ENCODE assay signal across 9 mouse cellular contexts in the genomic region with DNA sequence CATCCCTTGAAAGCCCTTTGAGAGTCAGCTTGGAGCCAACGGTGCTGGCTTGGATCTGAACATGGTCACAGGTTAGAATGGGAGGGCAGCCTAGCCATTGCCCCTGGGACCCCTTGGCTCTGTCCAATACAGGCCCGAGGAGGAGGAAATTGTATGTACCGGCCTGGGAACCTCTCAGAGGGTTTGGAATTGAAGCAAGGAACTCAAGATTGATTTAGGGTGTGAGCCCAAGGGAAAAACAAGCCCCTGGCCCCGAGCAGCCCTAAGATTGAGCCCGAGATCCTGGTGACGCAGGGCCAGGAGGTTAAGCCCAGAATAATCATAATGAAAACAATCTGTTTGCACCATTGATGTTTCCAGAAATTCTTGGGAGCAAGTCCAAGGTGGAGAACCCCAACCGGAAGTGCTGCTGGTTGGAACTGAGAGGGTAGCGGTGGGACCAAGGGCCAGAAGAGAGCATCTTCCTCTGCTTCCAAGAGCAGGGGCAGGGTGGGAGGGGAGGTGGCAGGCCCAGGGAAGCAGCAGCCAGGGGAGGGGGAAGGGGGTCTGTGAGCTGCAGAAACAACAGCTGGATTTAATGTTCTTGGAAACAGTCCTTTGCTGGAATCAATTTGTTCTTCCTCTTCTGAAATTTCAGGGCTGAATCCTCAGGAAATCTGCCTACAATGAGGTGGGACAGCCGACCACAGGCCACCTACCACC. TPM values are rescaled to one million over a fixed set of nuclear protein-coding genes. Genes with fewer than 3 reads are reported as not detected.
DNase-seq lines count a peak whose midpoint lies in the region; ATAC-seq and TF ChIP-seq lines count a peak whose summit lies in the region.
"Had no signal": no experiment of that assay in that cellular context is flagged by ENCODE, and none has a peak within 500 bp of the region (broad histone marks: within the 10 kb centered on the region; RNA-seq: fewer than 3 reads in every experiment).

No protein-coding gene starts in this region.

- H3K4me2 ChIP-seq in forebrain, embryonic 15.5 days (replicated peaks): no peak overlapping the region
- H3K4me2 ChIP-seq in lung, postnatal 0 days (replicated peaks; ENCODE audit: low read depth, low read length): no peak overlapping the region
- no peak overlapping the region for H3K4me2 ChIP-seq in forebrain, embryonic 11.5 days (ENCODE audit: low read depth, low read length, severe bottlenecking)
- no peak overlapping the region for H3K4me2 ChIP-seq in midbrain, embryonic 14.5 days (ENCODE audit: low read length)
- H3K4me2 ChIP-seq: forebrain, embryonic 13.5 days had no signal

- ATAC-seq in forebrain, embryonic 15.5 days (replicated peaks): no peak
- ATAC-seq in lung, postnatal 0 days: peak; percentile 70
- ATAC-seq in forebrain, embryonic 11.5 days (replicated peaks; ENCODE audit: low FRiP score): no peak
- ATAC-seq in midbrain, embryonic 14.5 days (ENCODE audit: low FRiP score, low TSS enrichment): no peak
- ATAC-seq: forebrain, embryonic 13.5 days had no signal

- no peak overlapping the region for H3K4me3 ChIP-seq in forebrain, embryonic 10.5 days
- no peak overlapping the region for H3K4me3 ChIP-seq in forebrain, embryonic 15.5 days
- H3K4me3 ChIP-seq in lung, postnatal 0 days (ENCODE audit: low read depth, low read length): no peak overlapping the region
- H3K4me3 ChIP-seq in forebrain, embryonic 11.5 days (ENCODE audit: low read depth, low read length): no peak overlapping the region
- no peak overlapping the region for H3K4me3 ChIP-seq in midbrain, embryonic 14.5 days (replicated peaks; ENCODE audit: low read depth, low read length)
- H3K4me3 ChIP-seq: forebrain, embryonic 13.5 days had no signal

- peak overlapping the region; percentile 56; the same call in 1 of the 2 replicates for H3K27ac ChIP-seq in forebrain, embryonic 10.5 days
- H3K27ac ChIP-seq in forebrain, embryonic 15.5 days (replicated peaks): no peak overlapping the region
- H3K27ac ChIP-seq in lung, postnatal 0 days (ENCODE audit: low read length): peak overlapping the region; percentile 15; the same call in 1 of the 2 replicates
- H3K27ac ChIP-seq in forebrain, embryonic 11.5 days (ENCODE audit: low read depth, low read length): no peak overlapping the region
- no peak overlapping the region for H3K27ac ChIP-seq in midbrain, embryonic 14.5 days (replicated peaks; ENCODE audit: low read depth, low read length)
- H3K27ac ChIP-seq: forebrain, embryonic 13.5 days had no signal

- H3K9me3 ChIP-seq in forebrain, embryonic 10.5 days: no peaks in the 10 kb centered on the region
- H3K9me3 ChIP-seq in forebrain, embryonic 15.5 days: no peaks in the 10 kb centered on the region
- no peaks in the 10 kb centered on the region for H3K9me3 ChIP-seq in lung, postnatal 0 days (ENCODE audit: low read length)
- H3K9me3 ChIP-seq in forebrain, embryonic 11.5 days (ENCODE audit: control insufficient read depth, low read length): no peaks in the 10 kb centered on the region
- H3K9me3 ChIP-seq in midbrain, embryonic 14.5 days (ENCODE audit: control insufficient read depth, low read length): no peaks in the 10 kb centered on the region
- H3K9me3 ChIP-seq: forebrain, embryonic 13.5 days had no signal

- DNase-seq in forebrain, embryonic 10.5 days (ENCODE audit: extremely low spot score, low spot score): no peak
- DNase-seq in gastrocnemius, adult 18-20 months (ENCODE audit: low spot score): peak; percentile 77
- peak; percentile 40 to 47 for DNase-seq in kidney, adult 8-10 months
- peak; percentile 38 for DNase-seq in lung, postnatal 0 days (ENCODE audit: low spot score)
- no peak for DNase-seq in urinary bladder, postnatal 10 days (ENCODE audit: low spot score)
- no peak for DNase-seq in forebrain, embryonic 11.5 days (ENCODE audit: low spot score)
- DNase-seq in midbrain, embryonic 14.5 days: no peak

- 68% methylated on average over 9 of the region's 9 CpGs for WGBS in forebrain, embryonic 10.5 days
- WGBS in forebrain, embryonic 15.5 days: 77% methylated on average over 9 of the region's 9 CpGs
- WGBS in lung, postnatal 0 days: 61% methylated on average over 9 of the region's 9 CpGs
- 73% methylated on average over 9 of the region's 9 CpGs for WGBS in forebrain, embryonic 11.5 days
- 82% methylated on average over 9 of the region's 9 CpGs for WGBS in midbrain, embryonic 14.5 days

- no peaks in the 10 kb centered on the region for H3K36me3 ChIP-seq in forebrain, embryonic 10.5 days (replicated peaks)
- H3K36me3 ChIP-seq in forebrain, embryonic 15.5 days: no peaks in the 10 kb centered on the region
- no peaks in the 10 kb centered on the region for H3K36me3 ChIP-seq in lung, postnatal 0 days (ENCODE audit: insufficient read depth, low read length)
- H3K36me3 ChIP-seq in forebrain, embryonic 11.5 days (ENCODE audit: control insufficient read depth, insufficient read depth, low read length): no peaks in the 10 kb centered on the region
- H3K36me3 ChIP-seq in midbrain, embryonic 14.5 days (ENCODE audit: control insufficient read depth, insufficient read depth, low read length): no peaks in the 10 kb centered on the region

- peaks cover 4% of the 10 kb centered on the region for H3K27me3 ChIP-seq in forebrain, embryonic 10.5 days (ENCODE audit: poor library complexity, severe bottlenecking)
- H3K27me3 ChIP-seq in forebrain, embryonic 15.5 days: no peaks in the 10 kb centered on the region
- H3K27me3 ChIP-seq in lung, postnatal 0 days (replicated peaks; ENCODE audit: insufficient read depth, low read length): no peaks in the 10 kb centered on the region
- no peaks in the 10 kb centered on the region for H3K27me3 ChIP-seq in forebrain, embryonic 11.5 days (ENCODE audit: control insufficient read depth, insufficient read depth, low read length)
- no peaks in the 10 kb centered on the region for H3K27me3 ChIP-seq in midbrain, embryonic 14.5 days (ENCODE audit: control insufficient read depth, insufficient read depth, low read length)
- H3K27me3 ChIP-seq: forebrain, embryonic 13.5 days had no signal

- peaks cover 22% of the 10 kb centered on the region for H3K4me1 ChIP-seq in forebrain, embryonic 10.5 days
- no peaks in the 10 kb centered on the region for H3K4me1 ChIP-seq in forebrain, embryonic 15.5 days
- peaks cover 7% of the 10 kb centered on the region; the same call in 1 of the 2 replicates for H3K4me1 ChIP-seq in lung, postnatal 0 days (ENCODE audit: insufficient read depth, low read depth, low read length)
- H3K4me1 ChIP-seq in forebrain, embryonic 11.5 days (replicated peaks; ENCODE audit: control insufficient read depth, insufficient read depth, low read length): no peaks in the 10 kb centered on the region
- H3K4me1 ChIP-seq in midbrain, embryonic 14.5 days (ENCODE audit: control insufficient read depth, insufficient read depth, low read length): no peaks in the 10 kb centered on the region
- H3K4me1 ChIP-seq: forebrain, embryonic 13.5 days had no signal

- TF ChIP-seq CTCF in lung, postnatal 0 days (IDR thresholded peaks at IDR 0.05): no peak

- no peak overlapping the region for H3K9ac ChIP-seq in forebrain, embryonic 15.5 days (replicated peaks)
- no peak overlapping the region for H3K9ac ChIP-seq in lung, postnatal 0 days (replicated peaks; ENCODE audit: low read depth)
- no peak overlapping the region for H3K9ac ChIP-seq in forebrain, embryonic 11.5 days (ENCODE audit: low read length)
- no peak overlapping the region for H3K9ac ChIP-seq in midbrain, embryonic 14.5 days (replicated peaks; ENCODE audit: low read length)
- H3K9ac ChIP-seq: forebrain, embryonic 13.5 days had no signal

- no peak for TF ChIP-seq EP300 in lung, postnatal 0 days (IDR thresholded peaks at IDR 0.05)

RNA-seq across cellular contexts. Expression of a gene that starts 10.6 kb away (rescaled TPM):
- polyA plus RNA-seq in forebrain, embryonic 10.5 days (2016; fragmentation: Nextera tagmentation; extraction: Ambion mirVana): 0.12 and 0.34 TPM in 2 replicates
- polyA plus RNA-seq in forebrain, embryonic 15.5 days (2015; fragmentation: Nextera tagmentation; extraction: Ambion mirVana): 1.6 TPM in 2 replicates
- under 1 TPM; 0.71 to 0.93 TPM for total RNA-seq in gastrocnemius, adult 18-20 months (2021)
- polyA plus RNA-seq in lung, postnatal 0 days (2015; fragmentation: Nextera tagmentation; extraction: Ambion mirVana): 68.9 and 70.0 TPM in 2 replicates
- 0.36 and 0.55 TPM in 2 replicates for polyA plus RNA-seq in forebrain, embryonic 11.5 days (2014; fragmentation: Nextera tagmentation; extraction: Ambion mirVana)
- 0.88 and 1.5 TPM in 2 replicates for polyA plus RNA-seq in midbrain, embryonic 14.5 days (2014; fragmentation: Nextera tagmentation; extraction: Ambion mirVana)

Comparison
In these comparisons a context has a peak if more than half of its experiments do, and no peak if none do; other contexts are left out.
1. H3K27ac ChIP-seq: peak in forebrain, embryonic 10.5 days (single experiment) and lung, postnatal 0 days (single experiment); none in forebrain, embryonic 15.5 days (single experiment), forebrain, embryonic 11.5 days (single experiment) and midbrain, embryonic 14.5 days (single experiment).
2. DNase-seq: peak in gastrocnemius, adult 18-20 months (single experiment), kidney, adult 8-10 months (2 of 2) and lung, postnatal 0 days (single experiment); none in forebrain, embryonic 10.5 days (single experiment), urinary bladder, postnatal 10 days (single experiment), forebrain, embryonic 11.5 days (single experiment) and midbrain, embryonic 14.5 days (single experiment).
3. RNA of a gene that starts 10.6 kb away (polyA plus RNA-seq): 68.9 to 70.0 TPM in lung, postnatal 0 days; 1.6 TPM in forebrain, embryonic 15.5 days, 0.88 to 1.5 TPM in midbrain, embryonic 14.5 days, 0.36 to 0.55 TPM in forebrain, embryonic 11.5 days and 0.12 to 0.34 TPM in forebrain, embryonic 10.5 days; every median in the first group is over 10 times any median in the second.